Mouse (Mus musculus): ENCODE results near the gene Stk38. TPM values are rescaled to one million over a fixed set of nuclear protein-coding genes. Genes with fewer than 3 reads are reported as not detected.

Gene Stk38
- 206 TPM for polyA plus RNA-seq (2014; fragmentation: Illumina TruSeq; extraction: RNeasy Lipid Tissue Mini Kit (QIAGEN cat#74804); ENCODE audit: low read depth, low replicate concordance)

GRCm38 (mm10) chr17:29007641-29008325 lies at the start of gene Stk38:
Stk38 (minus strand) TSS chr17:29007995.

GRCm38 (mm10) chr17:29032274-29033069 lies 24.7 kb upstream of the Stk38 start, which contains the start of gene Srsf3:
Srsf3 (plus strand) TSS chr17:29032628.

GRCm38 (mm10) chr17:28951831-28952799 lies 55.7 kb downstream of the Stk38 start, which contains the start of gene Kctd20:
Kctd20 (plus strand) TSS chr17:28951950.

DNA sequence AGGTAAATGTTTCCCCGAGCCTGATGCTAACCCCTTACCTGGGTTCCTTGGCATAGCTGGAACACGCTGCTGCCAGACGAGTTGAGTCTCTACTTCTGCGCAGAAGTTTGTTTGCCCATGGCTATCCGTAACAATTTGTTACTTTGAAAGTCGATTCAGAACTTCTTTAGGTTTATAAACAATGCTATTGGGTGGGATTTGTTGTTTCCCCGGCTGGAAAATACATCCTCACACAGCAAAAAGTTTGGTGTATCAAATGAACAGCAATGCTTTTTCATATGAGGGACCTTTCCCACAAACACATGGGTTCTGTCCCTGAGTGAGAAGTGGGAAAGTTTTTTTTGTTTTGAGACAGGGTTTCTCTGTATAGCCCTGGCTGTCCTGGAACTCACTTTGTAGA lies 64.1 kb downstream of the Stk38 start, which contains the start of gene Pxt1:
Gene Pxt1, minus strand, starts transcription at position 101 of the 400 bp plus-strand sequence.

Other genes starting within 250 kb of the Stk38 start
- 8.5 TPM for gene Mapk13, start 238.7 kb downstream of the Stk38 start, polyA plus RNA-seq (2014; fragmentation: Illumina TruSeq; extraction: RNeasy Lipid Tissue Mini Kit (QIAGEN cat#74804); ENCODE audit: low read depth, low replicate concordance)
- 65.9 TPM for gene Brpf3, start 206.9 kb downstream of the Stk38 start, polyA plus RNA-seq (2014; fragmentation: Illumina TruSeq; extraction: RNeasy Lipid Tissue Mini Kit (QIAGEN cat#74804); ENCODE audit: low read depth, low replicate concordance)
- gene Pnpla1, start 149.6 kb downstream of the Stk38 start, polyA plus RNA-seq (2014; fragmentation: Illumina TruSeq; extraction: RNeasy Lipid Tissue Mini Kit (QIAGEN cat#74804); ENCODE audit: low read depth, low replicate concordance), result 0.82 TPM
- 53.6 TPM for gene 4930539E08Rik, start 92.7 kb downstream of the Stk38 start, polyA plus RNA-seq (2014; fragmentation: Illumina TruSeq; extraction: RNeasy Lipid Tissue Mini Kit (QIAGEN cat#74804); ENCODE audit: low read depth, low replicate concordance)
- not detected for gene Pxt1, start 64.2 kb downstream of the Stk38 start, polyA plus RNA-seq (2014; fragmentation: Illumina TruSeq; extraction: RNeasy Lipid Tissue Mini Kit (QIAGEN cat#74804); ENCODE audit: low read depth, low replicate concordance)
- gene Kctd20, start 56.0 kb downstream of the Stk38 start, polyA plus RNA-seq (2014; fragmentation: Illumina TruSeq; extraction: RNeasy Lipid Tissue Mini Kit (QIAGEN cat#74804); ENCODE audit: low read depth, low replicate concordance), result 40.3 TPM
- 525 TPM for gene Srsf3, start 24.6 kb upstream of the Stk38 start, polyA plus RNA-seq (2014; fragmentation: Illumina TruSeq; extraction: RNeasy Lipid Tissue Mini Kit (QIAGEN cat#74804); ENCODE audit: low read depth, low replicate concordance)
- 148 TPM for gene Cdkn1a, start 83.0 kb upstream of the Stk38 start, polyA plus RNA-seq (2014; fragmentation: Illumina TruSeq; extraction: RNeasy Lipid Tissue Mini Kit (QIAGEN cat#74804); ENCODE audit: low read depth, low replicate concordance)
- gene Rab44, start 106.2 kb upstream of the Stk38 start, polyA plus RNA-seq (2014; fragmentation: Illumina TruSeq; extraction: RNeasy Lipid Tissue Mini Kit (QIAGEN cat#74804); ENCODE audit: low read depth, low replicate concordance), result not detected
- gene Cpne5, start 230.2 kb upstream of the Stk38 start, polyA plus RNA-seq (2014; fragmentation: Illumina TruSeq; extraction: RNeasy Lipid Tissue Mini Kit (QIAGEN cat#74804); ENCODE audit: low read depth, low replicate concordance), result not detected